Mouse (Mus musculus): ENCODE measurements around the gene Prkag1.

Prkag1 gene

DNA sequence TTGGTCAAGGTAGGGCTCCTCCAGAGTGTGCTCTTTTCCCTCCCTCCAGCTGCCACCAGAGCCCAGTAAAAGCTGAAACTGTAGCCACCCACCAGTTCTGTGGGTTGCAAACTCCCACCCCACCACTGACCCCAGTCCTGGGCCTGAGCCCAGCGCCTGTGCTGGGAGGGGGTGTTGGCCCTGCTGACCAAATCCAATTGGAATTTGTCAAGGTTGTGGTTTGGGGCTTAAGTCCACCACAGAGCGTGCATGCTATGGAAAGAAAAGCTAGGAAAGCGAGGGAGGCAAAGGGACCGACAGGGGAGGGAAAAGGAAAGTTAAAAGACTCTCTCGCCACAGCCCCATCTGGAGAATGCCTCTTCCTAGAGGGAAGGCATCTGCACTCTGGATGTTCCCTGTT is 63.1 kb downstream of the Prkag1 start:
- DNase-seq (ENCODE audit: low spot score), result no peak

DNA sequence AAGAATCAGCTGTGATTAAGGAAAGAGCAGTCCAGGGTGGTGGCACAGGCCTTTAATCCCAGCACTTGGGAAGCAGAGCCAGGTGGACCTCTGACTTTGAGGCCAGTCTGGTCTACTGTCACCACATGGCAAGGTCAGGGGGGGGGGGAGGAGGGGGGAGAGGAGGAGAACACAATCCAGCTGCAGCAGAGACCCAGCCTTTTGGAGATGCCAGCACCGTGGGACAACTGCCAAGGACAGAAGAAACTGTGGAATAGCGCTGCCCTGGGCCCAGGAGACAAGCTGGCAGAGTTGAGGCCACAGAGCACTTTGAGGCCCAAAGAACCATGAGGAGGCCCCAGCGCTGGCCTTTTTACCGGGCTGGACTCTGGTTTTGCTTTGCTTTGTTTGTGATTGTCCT is 65.4 kb downstream of the Prkag1 start:
- DNase-seq (ENCODE audit: low spot score), result no peak
